Mouse (Mus musculus): ENCODE results near the gene Emc8. TPM values are rescaled to one million over a fixed set of nuclear protein-coding genes. Genes with fewer than 3 reads are reported as not detected.

Emc8 gene
- total RNA-seq, 4 experiments from 2014 or later = 60.5 to 72.0 (median 69.4) TPM

- DNase-seq (ENCODE audit: low spot score in 2 of 2) = no peak
Measured at GRCm38 (mm10) chr8:120607460-120607859, 60.9 kb downstream of the Emc8 start.

Other genes starting within 250 kb of the Emc8 start
- gene Gins2, start 79.3 kb downstream of the Emc8 start, total RNA-seq (2022) = 1 to 10 TPM; 1.1 to 3.3 (median 2.5) TPM
- 10 to 100 TPM; 11.8 to 16.6 (median 14.4) TPM for gene 1190005I06Rik, start 20.9 kb downstream of the Emc8 start, total RNA-seq (2022)
- 1 to 10 TPM in 1 of 4 experiments, under 1 TPM in 1, not detected in 2; 0.62 to 1.2 TPM for gene Gm27021, start 494 bp downstream of the Emc8 start, total RNA-seq (2022)
- 1,000 to 10,000 TPM; 1,070 to 1,158 (median 1,126) TPM for gene Cox4i1, start 351 bp downstream of the Emc8 start, total RNA-seq (2022)
- gene Irf8, start 67.8 kb upstream of the Emc8 start, total RNA-seq (2022) = 10 to 100 TPM in 2 of 4 experiments, 1 to 10 TPM in 2; 5.1 to 22.2 (median 11.7) TPM

Data from left cerebral cortex, adult 8-10 months (tissue).